In the genomic region with DNA sequence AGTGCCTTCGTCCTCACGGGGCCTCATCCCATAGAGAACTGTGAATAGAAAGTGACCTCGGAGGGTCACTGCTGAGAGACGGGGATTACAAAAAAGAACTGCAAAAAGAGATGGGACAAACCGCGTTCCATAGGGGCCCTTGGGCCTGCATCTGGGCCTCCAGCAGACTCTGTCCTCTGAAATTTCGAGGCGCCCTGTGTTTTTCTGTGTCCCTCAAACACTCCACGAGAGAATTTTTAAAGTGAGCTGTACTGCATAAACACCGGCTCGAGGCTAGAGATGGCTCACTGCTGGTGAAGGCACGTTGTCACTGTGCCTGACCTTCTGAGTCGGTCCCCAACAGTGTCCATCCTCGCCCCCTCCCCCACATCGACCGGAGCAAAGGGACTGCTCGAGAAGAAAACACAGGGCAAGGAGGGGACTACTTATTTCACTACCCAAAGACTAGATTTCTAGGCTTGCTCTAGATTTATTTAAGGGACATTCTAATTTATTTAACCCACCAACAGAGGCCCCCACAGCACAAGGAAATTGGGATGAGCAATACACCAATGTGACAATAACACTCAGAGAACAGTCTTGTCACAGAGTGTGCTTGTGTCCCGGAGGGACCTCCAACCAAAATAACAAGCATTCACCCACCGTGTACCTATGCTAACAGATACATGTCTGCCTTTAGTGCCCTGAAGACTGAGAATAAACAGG, we compare ENCODE assay signal across 8 mouse cellular contexts.
DNase-seq lines count a peak whose midpoint lies in the region; ATAC-seq and TF ChIP-seq lines count a peak whose summit lies in the region.

No protein-coding gene starts in this region.

- H3K4me2 ChIP-seq in forebrain, postnatal 0 days (ENCODE audit: low read depth), result no peak overlapping the region
- H3K4me2 ChIP-seq in intestine, postnatal 0 days (replicated peaks; ENCODE audit: low read depth), result no peak overlapping the region
- H3K4me2 ChIP-seq in neural tube, embryonic 13.5 days, result 0 out of 2 replicates have a peak overlapping the region, but pooled peaks have one; percentile 24

- no peak overlapping the region for H3K27ac ChIP-seq in forebrain, postnatal 0 days (ENCODE audit: low read depth, low read length)
- no peak overlapping the region for H3K27ac ChIP-seq in intestine, postnatal 0 days (ENCODE audit: low read depth, low read length)
- H3K27ac ChIP-seq in neural tube, embryonic 13.5 days (replicated peaks), result no peak overlapping the region

- no peak overlapping the region for H3K9ac ChIP-seq in forebrain, postnatal 0 days
- no peak overlapping the region for H3K9ac ChIP-seq in intestine, postnatal 0 days (ENCODE audit: low read depth, low read length)
- H3K9ac ChIP-seq in neural tube, embryonic 13.5 days, result peak overlapping the region; percentile 45

- H3K4me1 ChIP-seq in forebrain, postnatal 0 days (ENCODE audit: insufficient read depth), result 0 out of 2 replicates have a peak, but pooled peaks cover 6% of the 10 kb centered on the region
- H3K4me1 ChIP-seq in intestine, postnatal 0 days (replicated peaks; ENCODE audit: control insufficient read depth, insufficient read depth, low read length), result no peaks in the 10 kb centered on the region
- H3K4me1 ChIP-seq in neural tube, embryonic 13.5 days (replicated peaks), result peaks cover 36% of the 10 kb centered on the region

- no peaks in the 10 kb centered on the region for H3K36me3 ChIP-seq in forebrain, postnatal 0 days (ENCODE audit: insufficient read depth)
- H3K36me3 ChIP-seq in intestine, postnatal 0 days (ENCODE audit: control insufficient read depth, insufficient read depth), result no peaks in the 10 kb centered on the region
- no peaks in the 10 kb centered on the region for H3K36me3 ChIP-seq in neural tube, embryonic 13.5 days

- ATAC-seq in forebrain, postnatal 0 days, result peak; percentile 57
- ATAC-seq in intestine, postnatal 0 days, result no peak
- ATAC-seq in neural tube, embryonic 13.5 days (ENCODE audit: low read depth), result 0 out of 2 replicates have a peak, but pooled peaks have one; percentile 40

- 18% methylated on average over 19 of the region's 19 CpGs for WGBS in forebrain, postnatal 0 days
- 61% methylated on average over 19 of the region's 19 CpGs for WGBS in intestine, postnatal 0 days
- 13% methylated on average over 19 of the region's 19 CpGs for WGBS in neural tube, embryonic 13.5 days

- no peaks in the 10 kb centered on the region for H3K9me3 ChIP-seq in forebrain, postnatal 0 days (ENCODE audit: low read length)
- no peaks in the 10 kb centered on the region; the same call in 1 of the 2 replicates for H3K9me3 ChIP-seq in intestine, postnatal 0 days (ENCODE audit: control insufficient read depth)
- no peaks in the 10 kb centered on the region; the same call in 1 of the 2 replicates for H3K9me3 ChIP-seq in neural tube, embryonic 13.5 days

- TF ChIP-seq CTCF in forebrain, postnatal 0 days (IDR thresholded peaks at IDR 0.05; ENCODE audit: low read depth), result peak; percentile 58
- TF ChIP-seq CTCF in intestine, postnatal 0 days (IDR thresholded peaks at IDR 0.05; ENCODE audit: low read depth), result peak; percentile 51

- peak; percentile 50 to 56 for DNase-seq in cerebellum, postnatal 25 days
- no peak for DNase-seq in cerebellum, adult 9-10 months
- DNase-seq in Muller cell, postnatal 12 days (ENCODE audit: inconsistent ontology term), result peak; percentile 46
- peak; percentile 58 for DNase-seq in forebrain, postnatal 0 days
- DNase-seq in layer of hippocampus, postnatal 36 days, result no peak
- DNase-seq in gastrocnemius, postnatal 4 days (ENCODE audit: low spot score in 2 of 2), result no peak

- no peak overlapping the region for H3K4me3 ChIP-seq in forebrain, postnatal 0 days (ENCODE audit: low read depth, low read length)
- no peak overlapping the region for H3K4me3 ChIP-seq in intestine, postnatal 0 days (ENCODE audit: low read depth, low read length)
- no peak overlapping the region for H3K4me3 ChIP-seq in neural tube, embryonic 13.5 days

- no peaks in the 10 kb centered on the region for H3K27me3 ChIP-seq in forebrain, postnatal 0 days (ENCODE audit: insufficient read depth, low read length)
- H3K27me3 ChIP-seq in intestine, postnatal 0 days (replicated peaks; ENCODE audit: control insufficient read depth, insufficient read depth, low read length), result no peaks in the 10 kb centered on the region
- no peaks in the 10 kb centered on the region for H3K27me3 ChIP-seq in neural tube, embryonic 13.5 days

Comparison
In these comparisons a context has a peak if more than half of its experiments do, and no peak if none do; other contexts are left out.
1. DNase-seq: peak in cerebellum, postnatal 25 days (2 of 2), Muller cell, postnatal 12 days (single experiment) and forebrain, postnatal 0 days (single experiment); none in cerebellum, adult 9-10 months (single experiment), layer of hippocampus, postnatal 36 days (0 of 2) and gastrocnemius, postnatal 4 days (0 of 2).